Mouse (Mus musculus) liver, embryonic 16.5 days (tissue): ENCODE measurements around the gene Fam102a. TPM values are rescaled to one million over a fixed set of nuclear protein-coding genes. Genes with fewer than 3 reads are reported as not detected.

ENCODE experiments used
- ATAC-seq: fragments of 200-750 bp; cut with Nextera tagmentation; 2 replicates; pipeline ENCODE4 v1.8.0; 2017; ENCODE audit warnings: low read depth, mild to moderate bottlenecking, moderate number of reproducible peaks, moderate library complexity
- H3K27ac ChIP-seq: fragments of 300-500 bp; sonication (generic); 2 replicates; pipeline ENCODE4 v1.5.1; 2014; ENCODE audit warnings: mild to moderate bottlenecking, low read length
- H3K27me3 ChIP-seq: fragments of 300-500 bp; sonication (generic); 2 replicates; pipeline ENCODE4 v1.6.1; 2014; ENCODE audit warnings: low read depth, low read length, mixed read lengths; ENCODE audit not compliant: control insufficient read depth, insufficient read depth
- H3K36me3 ChIP-seq: fragments of 300-500 bp; sonication (generic); 2 replicates; pipeline ENCODE4 v1.6.1; 2014; ENCODE audit warnings: mild to moderate bottlenecking; ENCODE audit not compliant: control insufficient read depth, insufficient read depth
- H3K4me1 ChIP-seq: fragments of 300-500 bp; sonication (generic); 2 replicates; pipeline ENCODE4 v1.6.1; 2014; ENCODE audit warnings: low read depth, low read length, mixed read lengths; ENCODE audit not compliant: control insufficient read depth
- H3K4me2 ChIP-seq: fragments of 300-500 bp; sonication (generic); 2 replicates; pipeline ENCODE4 v1.6.1; 2014; ENCODE audit warnings: low read depth, low read length, mixed read lengths
- H3K4me3 ChIP-seq: fragments of 300-500 bp; sonication (generic); 2 replicates; pipeline ENCODE4 v1.5.1; 2014; ENCODE audit warnings: low read depth, mild to moderate bottlenecking, low read length
- H3K9ac ChIP-seq: fragments of 300-500 bp; sonication (generic); 2 replicates; pipeline ENCODE4 v1.6.1; 2014; ENCODE audit warnings: low read depth, low read length
- H3K9me3 ChIP-seq: fragments of 300-500 bp; sonication (generic); replicated peaks from 2 replicates; pipeline ENCODE4 v1.6.1; 2016; ENCODE audit warnings: low read length; ENCODE audit not compliant: control insufficient read depth
- WGBS: fragments of 180-500 bp; shearing (Covaris S2); extraction: QIAGEN DNeasy Blood & Tissue Kit; methylation state at CpG from one replicate; pipeline ENCODE4 v1.1.7; 2014; ENCODE audit not compliant: insufficient replicate concordance; 5-methylcytosine and 5-hydroxymethylcytosine counted together
- polyA plus RNA-seq: library from polyadenylated mRNA; unstranded; fragments of >200 nt; fragmentation: Nextera tagmentation; extraction: Ambion mirVana; gene quantifications from 2 replicates; pipeline ENCODE4 v1.2.1, GENCODE M21; 2015

Fam102a gene
- polyA plus RNA-seq, 1 experiment from 2014 or later, result 1.6 TPM

DNA sequence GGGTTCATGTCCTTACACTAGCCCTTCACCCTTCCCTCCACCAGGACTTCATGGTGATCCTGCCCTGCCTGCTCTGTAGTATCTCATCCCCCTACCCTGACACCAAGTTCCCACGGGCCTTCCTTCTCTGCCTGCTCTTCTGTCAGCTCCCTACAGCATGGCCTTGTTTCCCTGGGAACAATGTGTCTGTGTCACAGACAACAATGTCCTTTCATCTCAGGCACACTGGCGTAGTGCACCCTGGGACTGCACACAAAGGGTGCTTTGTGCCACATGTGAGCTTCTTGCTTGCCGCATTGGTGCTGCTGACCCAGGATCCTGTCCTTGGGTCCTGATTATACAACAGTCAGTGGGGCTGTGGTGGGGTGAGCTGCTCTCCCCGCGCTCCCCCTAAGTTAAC, 24.4 kb downstream of the Fam102a start:
- no peaks in the 10 kb centered on the region for H3K9me3 ChIP-seq
- H3K36me3 ChIP-seq, result no peaks in the 10 kb centered on the region
- no peak for ATAC-seq
- H3K27me3 ChIP-seq, result no peaks in the 10 kb centered on the region
- no peak overlapping the region for H3K4me3 ChIP-seq
- H3K27ac ChIP-seq, result no peak overlapping the region
- no peak overlapping the region for H3K4me2 ChIP-seq
- WGBS, result 76% methylated on average over 5 of the region's 5 CpGs
- H3K4me1 ChIP-seq, result no peaks in the 10 kb centered on the region; the same call in 1 of the 2 replicates
- no peak overlapping the region for H3K9ac ChIP-seq

DNA sequence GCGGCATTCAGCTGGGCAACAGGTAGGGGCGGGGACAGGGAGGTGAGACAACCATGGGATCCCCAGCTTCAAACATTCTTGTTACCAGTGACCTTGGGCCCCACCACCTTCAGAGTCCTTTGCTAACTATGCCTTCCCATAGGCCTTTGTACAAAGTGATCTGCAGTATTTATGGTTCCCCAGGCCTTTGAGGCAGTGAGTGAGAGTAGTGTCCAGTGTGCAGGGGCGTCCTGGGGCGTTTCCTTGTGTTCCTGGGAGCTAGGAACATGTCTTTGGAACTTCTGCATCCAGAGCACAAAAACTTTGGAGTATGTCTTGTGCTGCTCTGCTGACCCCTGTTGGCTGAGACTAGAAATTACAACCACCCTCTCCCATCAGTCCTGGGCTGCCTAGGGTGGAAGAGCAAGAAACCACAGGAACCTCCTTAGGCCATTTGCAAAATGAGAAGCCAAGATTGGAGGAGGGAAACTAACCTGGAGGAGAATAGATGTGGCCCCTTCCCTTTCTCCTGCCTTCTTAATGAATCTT, 31.5 kb downstream of the Fam102a start:
- no peaks in the 10 kb centered on the region for H3K27me3 ChIP-seq
- no peaks in the 10 kb centered on the region for H3K9me3 ChIP-seq
- no peak overlapping the region for H3K27ac ChIP-seq
- H3K36me3 ChIP-seq, result 0 out of 2 replicates have a peak, but pooled peaks cover 2% of the 10 kb centered on the region
- H3K9ac ChIP-seq, result no peak overlapping the region
- no peak overlapping the region for H3K4me2 ChIP-seq
- WGBS, result 28% methylated on average over 4 of the region's 4 CpGs
- peaks cover 4% of the 10 kb centered on the region for H3K4me1 ChIP-seq
- ATAC-seq, result no peak
- no peak overlapping the region for H3K4me3 ChIP-seq

DNA sequence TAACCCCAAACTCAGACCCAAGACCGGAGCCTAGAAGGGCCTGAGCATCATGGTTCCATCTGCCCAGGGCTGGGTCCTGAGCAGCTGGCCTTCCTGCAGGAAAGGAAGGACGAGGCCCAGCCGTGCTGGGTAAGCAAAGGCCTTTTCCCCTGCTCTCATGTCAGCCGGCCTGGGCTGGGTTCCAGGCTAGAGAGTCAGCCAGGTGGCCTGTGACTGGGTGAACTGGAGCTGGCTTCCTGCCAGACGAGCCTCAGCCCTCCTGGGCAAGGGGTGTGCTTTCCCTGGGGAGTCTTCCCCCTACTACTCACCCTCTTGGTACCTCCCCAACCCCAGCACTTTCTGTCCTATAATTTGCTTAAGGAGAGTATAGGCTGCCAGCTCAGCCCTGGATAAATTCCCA, 33.0 kb downstream of the Fam102a start:
- Histone ChIP-seq H3K4me1 (peaks cover 11% of the 10 kb centered on the region), H3K4me3 (no peak overlapping the region), H3K4me2 (no peak overlapping the region), H3K9ac (no peak overlapping the region), H3K36me3 (peaks cover 7% of the 10 kb centered on the region; the same call in 1 of the 2 replicates), H3K27ac (no peak overlapping the region), H3K27me3 (no peaks in the 10 kb centered on the region), H3K9me3 (no peaks in the 10 kb centered on the region)
- no peak for ATAC-seq
- 45% methylated on average over 5 of the region's 5 CpGs for WGBS

DNA sequence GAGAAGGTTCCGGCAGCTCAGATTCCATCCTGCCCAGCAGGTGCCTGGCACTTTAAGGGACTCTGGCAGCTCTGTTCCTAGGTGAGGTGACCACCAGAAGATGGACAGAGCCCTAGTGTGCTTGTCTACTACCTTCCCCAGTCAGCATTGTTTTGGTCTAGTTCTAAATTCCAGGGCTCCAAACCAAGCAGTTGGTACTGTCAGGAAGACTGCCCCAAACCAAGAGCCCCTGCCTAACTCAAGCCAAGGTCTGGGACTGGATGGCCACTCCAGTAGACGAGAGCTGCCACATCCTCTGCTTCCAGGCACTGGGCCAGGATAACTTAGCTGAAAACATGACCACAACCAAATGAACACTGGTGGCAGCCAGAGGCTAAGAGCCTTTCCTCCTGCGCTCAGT, 33.8 kb downstream of the Fam102a start:
- Histone ChIP-seq H3K4me1 (peaks cover 11% of the 10 kb centered on the region), H3K9ac (no peak overlapping the region), H3K9me3 (no peaks in the 10 kb centered on the region), H3K27me3 (no peaks in the 10 kb centered on the region), H3K4me2 (no peak overlapping the region), H3K4me3 (no peak overlapping the region), H3K27ac (no peak overlapping the region), H3K36me3 (peaks cover 7% of the 10 kb centered on the region; the same call in 1 of the 2 replicates)
- ATAC-seq, result no peak
- WGBS, result 82% methylated on average over 3 of the region's 3 CpGs

DNA sequence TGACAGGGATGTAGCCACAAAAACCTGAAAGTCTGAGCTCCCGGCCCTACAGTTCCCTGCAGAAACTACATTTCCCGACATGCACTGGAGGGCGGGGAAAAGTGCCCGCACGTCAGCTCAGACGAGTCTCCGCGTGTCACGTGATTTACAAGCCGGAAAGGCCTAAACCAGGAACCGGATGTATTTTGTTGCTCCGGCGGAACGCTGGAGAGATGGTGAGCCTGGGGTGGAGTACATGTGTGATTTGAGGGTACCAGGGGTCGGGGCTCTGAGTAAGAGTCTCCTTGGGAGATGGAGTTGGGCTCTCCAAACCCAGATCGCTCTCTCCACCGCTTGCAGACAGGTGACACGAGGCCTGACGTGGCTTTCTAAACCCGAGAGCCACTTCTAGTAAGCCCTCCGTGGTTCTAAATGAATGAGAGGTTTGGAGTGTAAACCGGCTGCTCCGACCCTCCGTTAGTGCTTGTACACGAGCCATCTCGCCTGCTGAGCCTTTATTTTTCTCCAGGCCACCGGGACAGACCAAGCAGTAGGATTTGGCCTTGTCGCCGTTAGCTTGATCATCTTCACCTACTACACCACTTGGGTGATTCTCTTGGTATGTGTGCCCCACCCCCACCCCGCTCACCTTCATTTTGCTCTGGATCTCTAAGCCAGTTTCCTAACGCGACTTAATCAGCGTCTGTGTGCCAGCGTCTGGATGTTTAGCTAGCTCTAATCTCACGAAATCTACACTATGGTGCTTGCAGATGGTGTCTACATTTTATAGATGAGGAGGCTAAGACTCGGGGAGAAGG, 35.8 kb downstream of the Fam102a start, which contains the start of gene Dpm2:
Dpm2 (plus strand) TSS at position 161 of the 797 bp plus-strand sequence.
- Histone ChIP-seq H3K36me3 (peaks cover 7% of the 10 kb centered on the region; the same call in 1 of the 2 replicates), H3K4me1 (peaks cover 18% of the 10 kb centered on the region), H3K4me3 (peak within 1 kb of the TSS; percentile 87), H3K9ac (peak within 1 kb of the TSS; percentile 82), H3K27ac (peak within 1 kb of the TSS; percentile 69), H3K9me3 (no peaks in the 10 kb centered on the region), H3K27me3 (no peaks in the 10 kb centered on the region; the same call in 1 of the 2 replicates), H3K4me2 (peak within 1 kb of the TSS; percentile 85)
- peak; percentile 86 for ATAC-seq
- under 1% methylated on average over 36 of the region's 36 CpGs for whole genome bisulfite sequencing

DNA sequence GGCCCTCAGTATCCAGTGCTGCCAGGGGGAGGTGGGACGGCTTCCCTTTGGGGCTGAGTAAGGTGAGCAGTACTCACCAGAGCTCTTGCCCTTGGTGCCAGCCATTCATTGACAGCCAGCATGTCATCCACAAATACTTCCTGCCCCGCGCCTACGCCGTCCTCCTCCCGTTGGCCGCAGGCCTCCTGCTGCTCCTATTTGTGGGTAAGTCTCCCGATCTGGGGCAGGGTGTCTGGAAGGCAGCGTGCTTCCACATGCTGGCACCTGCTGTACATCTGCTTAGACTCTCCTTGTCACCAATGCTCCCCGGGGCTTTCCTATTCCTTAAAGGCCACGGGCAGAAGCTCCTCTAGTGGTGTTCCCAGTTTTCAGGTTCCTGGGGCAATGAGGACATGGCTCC, 37.1 kb downstream of the Fam102a start:
- WGBS, result 89% methylated on average over 11 of the region's 11 CpGs
- peaks cover 18% of the 10 kb centered on the region for H3K4me1 ChIP-seq
- H3K36me3 ChIP-seq, result peaks cover 7% of the 10 kb centered on the region; the same call in 1 of the 2 replicates
- no peaks in the 10 kb centered on the region for H3K9me3 ChIP-seq
- H3K9ac ChIP-seq, result no peak overlapping the region
- H3K4me2 ChIP-seq, result peak overlapping the region; percentile 85; the same call in 1 of the 2 replicates
- H3K4me3 ChIP-seq, result no peak overlapping the region
- no peaks in the 10 kb centered on the region; the same call in 1 of the 2 replicates for H3K27me3 ChIP-seq
- no peak for ATAC-seq
- H3K27ac ChIP-seq, result no peak overlapping the region

DNA sequence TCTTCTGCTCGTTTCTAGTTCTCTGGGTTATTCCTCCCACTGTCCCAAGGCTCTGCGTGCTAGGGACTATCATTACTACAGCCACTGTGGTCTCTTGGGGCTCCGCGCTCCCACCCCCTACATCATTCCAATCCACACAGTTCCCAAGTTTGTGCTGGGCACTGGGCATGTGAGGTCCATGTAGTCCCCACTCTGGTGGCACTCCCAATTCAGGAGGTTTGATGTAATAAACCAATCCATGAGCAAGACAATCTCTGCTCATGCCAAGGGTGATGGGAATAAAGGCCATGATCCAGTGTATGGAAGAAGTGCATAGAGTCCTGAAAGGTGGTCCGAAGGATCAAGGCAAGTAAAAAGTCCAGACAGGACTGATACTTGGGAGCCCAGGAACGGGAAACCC, 39.4 kb downstream of the Fam102a start, which contains the start of gene Pip5kl1:
Pip5kl1 (plus strand) TSS at position 301 of the 400 bp plus-strand sequence.
- H3K27ac ChIP-seq, result no peak within 1 kb of the TSS
- H3K4me1 ChIP-seq, result peaks cover 18% of the 10 kb centered on the region
- ATAC-seq, result no peak
- peak within 1 kb of the TSS; percentile 22 for H3K4me3 ChIP-seq
- no peaks in the 10 kb centered on the region for H3K9me3 ChIP-seq
- H3K9ac ChIP-seq, result no peak within 1 kb of the TSS
- H3K27me3 ChIP-seq, result peaks cover 18% of the 10 kb centered on the region
- H3K4me2 ChIP-seq, result peak within 1 kb of the TSS; percentile 51
- 71% methylated on average over 6 of the region's 6 CpGs for WGBS
- H3K36me3 ChIP-seq, result peaks cover 5% of the 10 kb centered on the region; the same call in 1 of the 2 replicates

DNA sequence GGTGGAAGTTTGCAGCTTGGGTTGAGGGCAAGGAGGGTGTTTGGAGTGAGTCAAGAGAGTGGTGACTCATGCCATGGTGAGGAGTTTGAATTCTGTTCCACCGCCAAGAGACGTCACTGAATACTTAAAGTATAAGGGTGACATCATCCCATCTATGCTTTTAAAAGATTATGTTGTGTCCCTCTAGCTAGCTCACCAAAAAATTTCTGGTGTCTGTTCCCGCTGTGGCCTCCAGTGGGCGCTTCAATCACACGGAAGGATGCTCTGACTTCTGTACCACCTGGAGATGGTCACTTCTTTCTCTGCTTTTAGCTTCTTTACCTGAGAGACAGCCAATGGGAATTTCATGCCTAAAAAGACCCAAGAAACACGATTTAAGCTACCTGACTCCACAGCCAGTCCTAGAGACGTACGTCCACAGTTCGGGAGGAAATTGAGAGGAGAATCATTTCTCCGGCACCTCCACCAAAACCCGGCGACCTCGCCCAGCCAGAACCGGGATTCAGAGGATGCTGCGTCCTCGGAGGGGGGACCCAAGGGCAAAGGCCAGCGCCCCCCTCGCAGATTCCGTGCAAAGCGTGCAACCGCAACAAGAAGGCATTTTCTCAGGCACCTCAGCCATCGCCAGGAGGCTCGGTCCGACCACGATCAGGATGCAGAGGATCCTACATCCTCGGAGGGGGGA, 39.9 kb downstream of the Fam102a start:
- peaks cover 18% of the 10 kb centered on the region for H3K4me1 ChIP-seq
- WGBS, result 3% methylated on average over 26 of the region's 26 CpGs
- no peak for ATAC-seq
- no peaks in the 10 kb centered on the region for H3K9me3 ChIP-seq
- no peak overlapping the region for H3K9ac ChIP-seq
- peaks cover 23% of the 10 kb centered on the region for H3K27me3 ChIP-seq
- peak overlapping the region; percentile 22 for H3K4me3 ChIP-seq
- H3K4me2 ChIP-seq, result peak overlapping the region; percentile 51
- no peak overlapping the region for H3K27ac ChIP-seq
- peaks cover 5% of the 10 kb centered on the region; the same call in 1 of the 2 replicates for H3K36me3 ChIP-seq
